Mouse (Mus musculus): ENCODE measurements around the gene Cnnm3.

Gene Cnnm3

DNA sequence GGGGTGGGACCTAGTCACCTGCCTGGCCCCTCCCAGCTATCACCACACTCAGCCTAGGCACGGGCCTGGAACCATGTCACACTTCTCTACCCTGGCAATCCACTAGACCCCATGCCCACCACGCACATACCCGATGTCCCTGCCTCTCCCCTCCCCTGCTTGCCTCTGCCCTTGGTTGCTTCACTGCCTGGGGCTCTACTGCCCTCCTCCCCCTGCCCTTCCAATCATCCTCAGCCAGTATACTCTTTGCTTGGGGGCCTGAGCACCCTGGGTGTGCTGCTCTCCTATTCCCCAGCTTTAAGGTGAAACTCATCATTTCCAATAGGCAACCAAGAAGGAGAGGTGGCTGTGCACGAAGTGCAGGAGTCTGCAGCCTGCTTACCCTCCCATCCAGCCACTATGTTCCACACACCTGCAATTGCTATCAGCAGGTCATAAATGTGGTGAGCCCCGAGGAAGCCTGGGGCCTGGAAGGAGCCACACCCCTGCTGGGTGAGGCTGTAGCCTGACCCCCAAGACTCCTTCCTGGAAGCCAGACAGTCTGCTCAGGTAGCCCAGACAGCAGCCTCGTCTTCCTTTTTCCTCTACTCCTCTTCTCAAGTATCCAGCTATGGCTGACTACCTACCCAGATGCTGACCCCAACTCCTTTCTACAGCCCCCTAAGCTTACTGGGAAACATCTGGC, 65.5 kb downstream of the Cnnm3 start:
- no peak for DNase-seq (ENCODE audit: low spot score in 2 of 2)

Measured in spleen, postnatal 14 days (tissue).